Mouse (Mus musculus) lung, postnatal 0 days (tissue): ENCODE measurements at regions not wholly inside any gene's neighbourhood (a gene's known extent, or its start where the extent isn't known, plus 50 kb on each side); places are given as distances from the start of the nearest gene placed in this dataset.

Experiments
- CTCF ChIP-seq: IDR thresholded peaks from 2 replicates; pipeline ENCODE4 v1.5.1; 2016; ENCODE audit warnings: antibody characterized with exemption, mild to moderate bottlenecking
- EP300 ChIP-seq: IDR thresholded peaks from 2 replicates; pipeline ENCODE4 v1.6.1; 2016; ENCODE audit warnings: antibody characterized with exemption, mild to moderate bottlenecking, control low read depth

DNA sequence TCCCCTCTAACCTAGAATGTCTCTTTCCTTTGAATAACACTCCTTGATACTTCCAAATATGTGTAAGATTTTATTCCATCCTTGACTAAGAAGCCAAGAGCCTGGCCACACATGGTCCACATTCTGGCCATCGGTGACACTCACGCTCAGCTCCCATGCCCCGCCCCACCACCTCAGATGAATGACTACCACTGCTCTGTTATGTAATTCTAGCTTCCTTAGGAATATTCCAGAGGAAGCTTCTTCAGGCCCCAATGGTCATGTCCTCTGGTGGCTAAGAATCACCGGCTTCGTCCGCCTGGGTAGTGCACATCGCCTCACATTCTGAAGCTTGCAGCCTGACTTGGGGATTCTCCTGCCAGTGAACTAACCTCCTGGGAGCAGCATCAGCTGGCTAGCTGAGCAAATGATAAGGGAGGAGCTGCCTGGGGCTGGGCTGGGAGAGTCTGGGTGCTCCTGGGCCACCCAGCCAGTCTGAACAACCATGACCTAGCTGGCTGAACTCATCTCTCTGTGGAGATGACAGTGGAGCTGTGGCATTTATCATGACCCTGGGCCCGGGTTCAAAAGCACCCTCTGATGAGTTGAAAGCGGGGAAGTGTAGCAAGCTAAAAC is 413.1 kb downstream of the Cbln4 start:
- no peak for TF ChIP-seq CTCF
- TF ChIP-seq EP300, result no peak
